Mouse (Mus musculus): ENCODE data around the gene Baiap2l1. TPM values are rescaled to one million over a fixed set of nuclear protein-coding genes. Genes with fewer than 3 reads are reported as not detected.

The Baiap2l1 gene
- polyA plus RNA-seq, 1 experiment: 5.1 TPM

DNA sequence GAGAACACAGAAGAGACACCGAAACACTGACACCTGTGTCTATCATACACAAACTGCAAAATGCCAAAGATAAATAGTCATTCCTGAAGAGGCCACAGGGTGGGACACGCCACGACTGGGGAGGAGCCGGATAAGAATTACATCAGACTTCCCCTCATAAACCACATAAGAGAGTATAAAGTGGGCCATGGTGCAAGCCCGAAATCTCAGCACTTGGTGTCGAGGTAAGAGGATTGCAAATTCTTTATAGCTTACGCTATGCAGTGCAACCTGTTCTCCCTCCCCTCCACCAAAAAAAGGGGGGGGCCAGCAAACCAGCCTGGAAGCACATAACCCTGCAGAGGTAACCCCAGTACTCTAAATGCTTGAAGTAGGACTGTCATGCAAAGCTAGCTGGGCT is 63.0 kb downstream of the Baiap2l1 start:
- H3K4me1 ChIP-seq (ENCODE audit: control insufficient read depth, insufficient read depth, low read length): 0 out of 2 replicates have a peak, but pooled peaks cover 3% of the 10 kb centered on the region
- TF ChIP-seq CTCF (IDR thresholded peaks at IDR 0.05; ENCODE audit: borderline replicate concordance, insufficient read depth, low read length) (no peak), POLR2A (IDR thresholded peaks at IDR 0.05; ENCODE audit: low read depth, low read length) (no peak)
- no peak overlapping the region for H3K4me3 ChIP-seq (ENCODE audit: insufficient read depth, low read length)
- no peak overlapping the region for H3K27ac ChIP-seq (ENCODE audit: insufficient read depth, low read length)

DNA sequence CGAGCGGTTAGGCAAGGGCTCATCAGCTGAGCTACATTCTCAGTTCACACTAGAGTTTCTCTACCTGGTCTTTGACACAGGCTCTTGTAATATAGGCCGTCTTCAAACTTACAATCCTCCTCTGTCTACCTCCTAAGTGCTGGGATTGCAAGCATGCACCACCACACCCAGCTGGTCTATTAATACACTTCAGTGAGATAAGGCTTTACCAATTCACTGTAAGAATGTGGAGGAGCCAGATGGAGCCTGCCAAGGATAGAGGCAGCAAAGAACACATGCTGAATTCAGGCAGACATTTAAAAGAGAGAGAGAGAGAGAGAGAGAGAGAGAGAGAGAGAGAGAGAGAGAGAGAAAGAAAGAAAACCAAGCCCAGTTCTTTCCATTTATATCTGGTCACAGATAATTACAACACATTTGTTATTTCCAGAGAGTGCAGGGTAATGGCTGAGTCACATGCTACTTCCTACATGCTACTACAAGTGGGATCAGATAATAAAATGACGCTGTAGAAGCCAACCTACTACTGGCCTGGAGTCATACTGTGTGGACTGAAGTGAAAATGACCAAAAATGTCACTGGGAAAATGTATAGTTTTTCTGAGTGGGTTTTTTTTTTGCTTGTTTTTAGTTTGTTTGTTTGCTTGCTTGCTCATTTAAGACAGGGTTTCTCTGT is 68.0 kb downstream of the Baiap2l1 start:
- TF ChIP-seq CTCF (IDR thresholded peaks at IDR 0.05; ENCODE audit: borderline replicate concordance, insufficient read depth, low read length) (no peak), POLR2A (IDR thresholded peaks at IDR 0.05; ENCODE audit: low read depth, low read length) (no peak)
- no peak overlapping the region for H3K4me3 ChIP-seq (ENCODE audit: insufficient read depth, low read length)
- no peak overlapping the region for H3K27ac ChIP-seq (ENCODE audit: insufficient read depth, low read length)
- peaks cover 1% of the 10 kb centered on the region; the same call in 1 of the 2 replicates for H3K4me1 ChIP-seq (ENCODE audit: control insufficient read depth, insufficient read depth, low read length)

DNA sequence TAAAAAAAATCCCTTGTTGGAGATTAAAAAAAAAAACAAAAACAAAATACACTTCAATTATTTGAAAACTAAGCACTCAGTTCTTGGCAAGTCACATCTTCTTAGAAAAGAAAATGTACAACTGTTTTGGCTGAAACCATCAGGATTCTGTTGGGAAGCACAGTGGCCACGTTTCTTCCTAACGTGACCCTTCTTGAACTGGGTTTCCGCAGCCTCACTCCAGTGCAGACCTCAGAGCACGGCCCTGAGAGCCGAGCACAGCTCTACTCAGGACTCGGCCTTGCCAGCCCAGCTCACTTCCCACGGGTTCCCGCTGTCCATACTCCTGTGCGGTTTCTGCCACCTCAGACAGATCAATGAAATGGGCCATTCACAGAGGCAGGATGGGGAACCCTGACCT is 69.5 kb downstream of the Baiap2l1 start:
- no peak overlapping the region for H3K4me3 ChIP-seq (ENCODE audit: insufficient read depth, low read length)
- TF ChIP-seq POLR2A (IDR thresholded peaks at IDR 0.05; ENCODE audit: low read depth, low read length) (no peak), CTCF (IDR thresholded peaks at IDR 0.05; ENCODE audit: borderline replicate concordance, insufficient read depth, low read length) (no peak)
- no peak overlapping the region for H3K27ac ChIP-seq (ENCODE audit: insufficient read depth, low read length)
- no peaks in the 10 kb centered on the region; the same call in 1 of the 2 replicates for H3K4me1 ChIP-seq (ENCODE audit: control insufficient read depth, insufficient read depth, low read length)

DNA sequence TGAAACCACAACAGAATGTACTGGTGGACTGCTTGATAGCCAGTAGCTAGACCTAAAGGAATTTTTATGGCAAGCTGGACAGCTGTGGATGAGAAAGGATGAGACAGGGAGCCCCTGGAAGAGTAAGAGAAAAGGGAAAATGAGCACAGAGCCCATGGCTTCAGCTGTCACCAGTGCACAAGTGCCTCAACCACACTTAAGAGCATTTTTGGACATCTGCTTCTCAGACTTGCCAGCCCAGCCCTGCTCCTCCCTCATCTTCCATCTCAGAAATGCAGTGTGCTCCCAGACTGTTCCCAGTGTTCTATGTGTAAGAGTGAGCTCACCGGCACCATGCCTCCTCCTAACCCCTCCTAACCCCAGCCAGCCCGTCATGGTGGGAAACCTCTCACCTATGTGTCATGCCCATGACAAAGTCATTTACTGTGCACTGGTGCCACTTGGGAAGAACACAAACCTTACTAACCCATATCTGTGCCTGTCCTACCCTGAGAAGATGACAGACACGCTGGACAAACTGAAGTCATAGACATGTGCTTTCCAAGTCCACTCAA is 70.6 kb downstream of the Baiap2l1 start:
- no peaks in the 10 kb centered on the region; the same call in 1 of the 2 replicates for H3K4me1 ChIP-seq (ENCODE audit: control insufficient read depth, insufficient read depth, low read length)
- H3K27ac ChIP-seq (ENCODE audit: insufficient read depth, low read length): no peak overlapping the region
- TF ChIP-seq POLR2A (IDR thresholded peaks at IDR 0.05; ENCODE audit: low read depth, low read length): no peak
- TF ChIP-seq CTCF (IDR thresholded peaks at IDR 0.05; ENCODE audit: borderline replicate concordance, insufficient read depth, low read length): no peak
- no peak overlapping the region for H3K4me3 ChIP-seq (ENCODE audit: insufficient read depth, low read length)

DNA sequence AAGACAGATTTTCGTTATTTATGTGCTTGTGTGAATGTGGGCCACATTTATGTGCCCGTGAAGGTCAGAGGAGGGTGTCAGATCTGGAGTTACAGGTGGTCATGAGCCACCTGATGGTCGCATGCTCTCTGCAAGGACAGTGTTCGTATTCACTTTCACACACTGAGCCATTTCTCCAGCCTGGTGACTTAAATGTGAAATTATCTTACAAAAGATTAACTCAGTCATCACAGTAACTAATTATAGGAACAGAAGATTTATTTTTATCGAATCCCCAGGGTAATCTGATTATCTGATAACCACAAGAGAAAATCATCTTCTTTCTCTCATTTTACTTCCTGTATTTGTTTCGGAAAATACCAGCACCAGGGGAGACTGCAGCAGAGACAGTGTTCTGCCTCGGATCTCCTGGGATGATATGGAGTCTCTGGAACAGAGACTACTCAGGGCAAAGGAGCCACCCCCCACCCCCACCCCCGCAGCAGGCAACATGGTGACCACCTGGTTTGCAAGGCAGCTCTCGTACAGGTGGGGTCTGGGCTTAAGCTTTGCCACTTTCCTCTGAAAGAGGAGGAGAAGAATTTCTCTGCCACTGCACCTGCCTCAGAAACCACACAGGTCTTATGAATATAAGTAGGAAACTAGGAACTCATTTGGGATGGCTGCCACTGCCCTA is 71.2 kb downstream of the Baiap2l1 start:
- no peaks in the 10 kb centered on the region; the same call in 1 of the 2 replicates for H3K4me1 ChIP-seq (ENCODE audit: control insufficient read depth, insufficient read depth, low read length)
- no peak for TF ChIP-seq POLR2A (IDR thresholded peaks at IDR 0.05; ENCODE audit: low read depth, low read length)
- TF ChIP-seq CTCF (IDR thresholded peaks at IDR 0.05; ENCODE audit: borderline replicate concordance, insufficient read depth, low read length): no peak
- H3K4me3 ChIP-seq (ENCODE audit: insufficient read depth, low read length): no peak overlapping the region
- H3K27ac ChIP-seq (ENCODE audit: insufficient read depth, low read length): no peak overlapping the region

DNA sequence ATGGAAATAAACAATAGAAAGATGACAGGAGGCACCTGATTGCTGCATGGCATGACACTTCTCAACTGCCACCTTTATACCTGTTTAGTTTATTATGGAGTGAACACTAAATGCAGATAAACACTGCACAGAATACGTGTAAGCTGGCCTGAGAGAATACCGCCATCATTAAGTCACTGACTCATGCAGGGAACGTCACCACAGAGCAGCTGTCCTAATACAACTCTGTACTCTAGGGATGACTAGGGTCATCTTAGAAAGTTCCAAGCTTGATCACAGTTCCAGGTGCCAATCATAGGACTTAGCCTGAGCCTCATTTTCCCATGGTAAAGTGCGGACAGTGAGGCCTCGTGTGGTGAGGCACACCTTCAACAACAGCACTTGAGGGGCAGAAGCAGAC is 73.3 kb downstream of the Baiap2l1 start:
- Histone ChIP-seq H3K27ac (ENCODE audit: insufficient read depth, low read length) (no peak overlapping the region), H3K4me3 (ENCODE audit: insufficient read depth, low read length) (no peak overlapping the region), H3K4me1 (ENCODE audit: control insufficient read depth, insufficient read depth, low read length) (no peaks in the 10 kb centered on the region; the same call in 1 of the 2 replicates)
- TF ChIP-seq POLR2A (IDR thresholded peaks at IDR 0.05; ENCODE audit: low read depth, low read length) (no peak), CTCF (IDR thresholded peaks at IDR 0.05; ENCODE audit: borderline replicate concordance, insufficient read depth, low read length) (no peak)

DNA sequence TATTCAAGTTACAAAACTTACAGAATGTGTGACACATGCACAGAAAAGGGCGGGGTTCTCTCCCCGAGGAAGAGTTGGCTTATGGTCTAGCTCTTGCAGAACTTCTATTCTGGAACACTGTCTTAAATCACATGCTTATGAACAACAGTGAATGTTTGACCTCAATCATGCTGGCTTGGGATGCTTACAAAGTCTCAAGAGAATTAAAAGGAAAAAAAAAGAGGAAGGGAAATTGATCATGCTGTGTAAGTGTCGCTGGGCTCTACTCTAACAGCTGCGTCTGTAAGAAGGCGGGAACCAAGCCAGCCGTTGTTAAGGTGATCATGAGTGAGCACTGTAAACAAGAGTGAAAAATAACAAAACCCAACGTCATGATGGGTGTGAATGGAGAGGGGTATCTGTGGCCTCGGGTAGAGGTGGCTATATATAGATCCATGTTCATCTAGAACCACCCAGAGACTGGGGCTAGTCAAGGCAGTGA is 74.3 kb downstream of the Baiap2l1 start:
- no peaks in the 10 kb centered on the region for H3K4me1 ChIP-seq (ENCODE audit: control insufficient read depth, insufficient read depth, low read length)
- no peak overlapping the region for H3K27ac ChIP-seq (ENCODE audit: insufficient read depth, low read length)
- H3K4me3 ChIP-seq (ENCODE audit: insufficient read depth, low read length): no peak overlapping the region
- no peak for TF ChIP-seq POLR2A (IDR thresholded peaks at IDR 0.05; ENCODE audit: low read depth, low read length)
- no peak for TF ChIP-seq CTCF (IDR thresholded peaks at IDR 0.05; ENCODE audit: borderline replicate concordance, insufficient read depth, low read length)

DNA sequence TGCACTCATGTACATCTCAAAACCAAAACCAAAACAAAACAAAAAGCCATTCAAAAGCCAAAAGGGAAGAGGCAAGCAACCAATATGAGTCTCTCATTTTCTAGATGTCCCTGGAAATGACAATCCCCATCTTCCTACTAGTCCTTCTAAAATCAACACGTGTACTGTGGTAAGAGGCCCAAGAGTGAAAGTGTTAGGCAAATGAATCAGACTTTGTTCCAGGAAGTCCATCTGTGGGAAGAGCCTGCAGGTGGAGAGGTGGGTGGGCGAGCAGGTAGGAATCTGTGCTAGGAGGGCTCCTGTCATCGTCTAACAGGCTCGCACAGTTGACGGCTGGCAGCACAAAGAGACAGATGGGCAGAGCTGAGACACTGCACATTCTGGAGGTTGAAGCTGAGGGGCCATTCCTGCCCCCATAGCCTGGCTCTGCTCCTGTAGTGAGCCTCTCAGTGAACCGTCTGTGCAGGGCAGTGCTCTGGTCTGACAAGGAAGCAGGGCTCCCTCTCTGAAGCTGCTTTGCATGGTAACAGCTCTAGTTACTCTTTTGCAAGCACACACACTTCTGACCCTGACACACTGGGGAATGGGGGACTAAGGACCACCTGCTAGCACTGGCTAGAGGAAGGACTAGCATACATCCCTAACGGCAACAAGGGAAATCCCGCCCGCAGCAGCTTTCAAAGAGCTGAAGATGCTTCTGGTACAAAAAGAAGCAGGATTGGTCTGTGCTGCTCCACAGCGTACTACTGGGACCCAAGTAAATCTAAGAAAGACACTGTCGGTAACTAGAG is 75.2 kb downstream of the Baiap2l1 start:
- Histone ChIP-seq H3K27ac (ENCODE audit: insufficient read depth, low read length) (no peak overlapping the region), H3K4me1 (ENCODE audit: control insufficient read depth, insufficient read depth, low read length) (no peaks in the 10 kb centered on the region), H3K4me3 (ENCODE audit: insufficient read depth, low read length) (no peak overlapping the region)
- no peak for TF ChIP-seq CTCF (IDR thresholded peaks at IDR 0.05; ENCODE audit: borderline replicate concordance, insufficient read depth, low read length)
- no peak for TF ChIP-seq POLR2A (IDR thresholded peaks at IDR 0.05; ENCODE audit: low read depth, low read length)

DNA sequence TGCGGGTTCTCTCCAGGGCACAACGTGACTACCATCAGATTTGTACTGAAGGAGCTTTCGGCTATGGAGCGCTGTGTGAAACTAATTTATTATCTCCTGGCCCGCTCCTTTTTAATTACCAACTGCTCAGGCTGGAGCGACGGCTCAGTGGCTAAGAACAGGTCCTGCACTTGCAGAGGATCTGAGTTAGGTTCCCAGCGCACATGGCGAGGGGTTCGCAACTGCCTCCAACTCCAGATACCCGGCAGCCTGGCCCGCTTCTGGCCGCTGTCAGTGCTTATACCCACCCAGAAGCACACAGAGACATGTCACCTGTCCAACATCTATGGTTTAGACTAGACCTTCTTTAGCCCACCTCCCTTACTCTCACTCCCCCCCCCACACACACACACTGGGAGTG is 78.0 kb downstream of the Baiap2l1 start:
- Histone ChIP-seq H3K27ac (ENCODE audit: insufficient read depth, low read length) (no peak overlapping the region), H3K4me3 (ENCODE audit: insufficient read depth, low read length) (no peak overlapping the region), H3K4me1 (ENCODE audit: control insufficient read depth, insufficient read depth, low read length) (no peaks in the 10 kb centered on the region)
- no peak for TF ChIP-seq CTCF (IDR thresholded peaks at IDR 0.05; ENCODE audit: borderline replicate concordance, insufficient read depth, low read length)
- TF ChIP-seq POLR2A (IDR thresholded peaks at IDR 0.05; ENCODE audit: low read depth, low read length): no peak
